Mouse (Mus musculus): ENCODE data around the gene Lhx8. TPM values are rescaled to one million over a fixed set of nuclear protein-coding genes. Genes with fewer than 3 reads are reported as not detected.

Gene Lhx8
- polyA plus RNA-seq, 1 experiment: not detected

DNA sequence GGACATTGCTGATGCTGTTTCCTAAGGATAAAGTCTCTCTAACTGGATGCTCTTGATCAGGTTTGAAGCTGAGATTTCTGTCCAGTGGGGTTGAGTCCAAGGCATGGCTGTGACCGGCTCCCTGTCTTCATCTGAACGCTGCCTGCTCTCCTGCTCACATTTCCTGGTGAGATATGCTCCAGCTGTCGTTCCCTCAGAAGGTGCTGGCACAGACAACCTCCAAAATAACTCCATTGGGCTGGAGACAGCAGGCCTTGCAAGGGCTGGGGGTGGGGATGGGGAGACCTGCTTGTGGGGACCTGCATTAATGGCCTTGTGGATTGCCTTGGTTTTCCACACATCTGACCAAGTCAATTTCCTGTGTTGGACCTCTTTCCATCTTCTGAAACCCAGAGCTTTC is 46.2 kb downstream of the Lhx8 start:
- H3K27ac ChIP-seq (ENCODE audit: insufficient read depth, low read depth, low read length): no peak overlapping the region
- peaks cover 4% of the 10 kb centered on the region; the same call in 1 of the 2 replicates for H3K4me1 ChIP-seq (ENCODE audit: control insufficient read depth, insufficient read depth, low read length)
- 76% methylated on average over 3 of the region's 3 CpGs for WGBS
- no peak overlapping the region for H3K4me3 ChIP-seq (ENCODE audit: insufficient read depth, low read depth, low read length)
- TF ChIP-seq POLR2A (IDR thresholded peaks at IDR 0.05; ENCODE audit: insufficient read depth, low read depth, low read length): no peak
- no peak for TF ChIP-seq CTCF (IDR thresholded peaks at IDR 0.05; ENCODE audit: insufficient read depth, low read depth, low read length)

DNA sequence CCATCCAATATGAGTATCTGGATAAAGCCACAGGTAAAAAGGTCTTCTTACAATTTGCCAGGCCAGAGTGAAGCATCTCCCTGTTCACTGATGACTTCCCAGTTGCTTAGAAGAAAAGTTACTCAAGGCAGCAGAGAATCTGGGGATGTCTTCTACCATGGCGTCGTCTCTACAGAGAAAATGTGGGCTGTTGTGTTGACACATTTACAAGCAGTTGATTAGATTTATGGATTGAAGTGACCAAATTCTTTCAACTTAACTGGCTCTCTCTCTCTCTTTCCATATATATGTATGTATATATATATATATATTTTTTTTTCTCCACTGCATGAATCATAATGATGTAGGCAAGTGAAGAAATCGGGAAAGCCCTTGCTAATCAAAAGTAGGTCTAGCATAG is 55.8 kb downstream of the Lhx8 start:
- H3K27ac ChIP-seq (ENCODE audit: insufficient read depth, low read depth, low read length): no peak overlapping the region
- WGBS: 84% methylated on average over 3 of the region's 3 CpGs
- TF ChIP-seq CTCF (IDR thresholded peaks at IDR 0.05; ENCODE audit: insufficient read depth, low read depth, low read length) (no peak), POLR2A (IDR thresholded peaks at IDR 0.05; ENCODE audit: insufficient read depth, low read depth, low read length) (no peak)
- H3K4me1 ChIP-seq (ENCODE audit: control insufficient read depth, insufficient read depth, low read length): peaks cover 5% of the 10 kb centered on the region
- no peak overlapping the region for H3K4me3 ChIP-seq (ENCODE audit: insufficient read depth, low read depth, low read length)

DNA sequence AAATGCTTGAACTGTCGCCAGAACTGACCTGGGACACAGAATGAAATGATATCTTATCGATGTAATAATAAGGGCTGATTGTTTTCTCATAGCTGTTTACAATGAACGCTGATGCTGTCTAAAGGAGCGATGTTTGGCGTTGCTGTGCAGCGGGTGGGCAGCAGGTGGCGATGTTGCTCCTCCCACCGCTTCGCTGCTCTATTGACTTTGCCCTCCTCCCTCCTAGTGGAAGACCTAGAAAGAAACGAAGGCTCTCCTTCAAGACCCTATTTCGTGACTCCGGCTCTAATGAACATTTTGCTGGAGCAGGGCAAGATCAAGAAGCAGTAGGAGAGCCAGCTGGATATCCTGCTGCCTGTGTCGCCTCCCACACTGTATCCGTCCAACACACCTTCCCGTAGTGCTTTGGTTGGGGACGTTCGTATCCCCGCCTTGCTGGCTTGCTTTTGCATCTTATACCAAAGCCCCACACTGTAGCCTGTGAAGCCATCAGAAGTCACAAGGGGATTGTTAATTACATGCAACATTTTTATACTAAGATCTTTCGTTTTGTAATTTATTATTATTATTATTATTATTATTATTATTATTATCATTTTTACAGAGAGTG is 60.6 kb downstream of the Lhx8 start:
- Histone ChIP-seq H3K4me3 (ENCODE audit: insufficient read depth, low read depth, low read length) (0 out of 2 replicates have a peak overlapping the region, but pooled peaks have one; percentile 0), H3K4me1 (ENCODE audit: control insufficient read depth, insufficient read depth, low read length) (no peaks in the 10 kb centered on the region), H3K27ac (ENCODE audit: insufficient read depth, low read depth, low read length) (no peak overlapping the region)
- TF ChIP-seq CTCF (IDR thresholded peaks at IDR 0.05; ENCODE audit: insufficient read depth, low read depth, low read length) (peak; percentile 91), POLR2A (IDR thresholded peaks at IDR 0.05; ENCODE audit: insufficient read depth, low read depth, low read length) (no peak)
- 8% methylated on average over 19 of the region's 19 CpGs for WGBS

DNA sequence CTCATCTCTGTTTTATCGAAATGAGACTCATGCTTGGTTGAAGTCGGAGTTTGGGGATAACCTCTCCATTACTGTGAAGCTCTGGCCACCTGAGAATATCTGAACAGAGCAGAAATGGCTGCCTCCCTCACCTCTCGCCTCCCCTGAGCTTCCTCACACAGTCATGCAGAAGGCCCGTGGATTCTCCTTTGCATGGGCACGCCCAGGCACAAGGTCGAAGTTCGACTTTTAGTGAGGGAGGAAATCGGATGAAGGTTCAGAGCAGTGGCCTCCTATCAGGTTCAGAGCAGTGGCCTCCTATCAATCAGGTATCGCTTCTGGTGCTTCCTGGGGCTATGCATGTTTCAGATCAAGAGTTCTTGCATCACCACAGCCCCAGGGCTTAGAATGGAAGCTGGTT is 62.1 kb downstream of the Lhx8 start:
- H3K27ac ChIP-seq (ENCODE audit: insufficient read depth, low read depth, low read length): no peak overlapping the region
- H3K4me3 ChIP-seq (ENCODE audit: insufficient read depth, low read depth, low read length): no peak overlapping the region
- TF ChIP-seq POLR2A (IDR thresholded peaks at IDR 0.05; ENCODE audit: insufficient read depth, low read depth, low read length): no peak
- no peak for TF ChIP-seq CTCF (IDR thresholded peaks at IDR 0.05; ENCODE audit: insufficient read depth, low read depth, low read length)
- 89% methylated on average over 9 of the region's 9 CpGs for WGBS
- no peaks in the 10 kb centered on the region for H3K4me1 ChIP-seq (ENCODE audit: control insufficient read depth, insufficient read depth, low read length)

DNA sequence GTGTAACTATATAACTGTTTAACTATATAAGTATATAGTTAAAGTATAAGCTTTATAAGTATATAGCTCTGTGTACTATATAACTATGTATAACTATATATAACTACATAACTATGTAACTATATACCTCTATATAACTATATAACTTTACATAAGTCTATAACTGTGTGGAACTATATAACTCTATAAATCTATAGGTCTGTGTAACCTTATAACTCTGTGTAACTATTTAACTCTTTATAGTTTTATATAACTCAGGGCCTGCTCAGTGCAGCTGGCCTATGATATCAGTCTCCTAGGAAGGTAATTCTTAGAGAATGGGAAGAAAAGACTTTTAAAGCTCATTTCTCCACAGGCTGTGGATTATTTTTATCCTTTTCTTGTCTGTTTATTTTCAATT is 73.1 kb downstream of the Lhx8 start:
- H3K4me3 ChIP-seq (ENCODE audit: insufficient read depth, low read depth, low read length): no peak overlapping the region
- no peaks in the 10 kb centered on the region for H3K4me1 ChIP-seq (ENCODE audit: control insufficient read depth, insufficient read depth, low read length)
- no peak for TF ChIP-seq POLR2A (IDR thresholded peaks at IDR 0.05; ENCODE audit: insufficient read depth, low read depth, low read length)
- no peak for TF ChIP-seq CTCF (IDR thresholded peaks at IDR 0.05; ENCODE audit: insufficient read depth, low read depth, low read length)
- H3K27ac ChIP-seq (ENCODE audit: insufficient read depth, low read depth, low read length): no peak overlapping the region

Data from olfactory bulb, adult 2 months (tissue).